Mouse (Mus musculus) midbrain, embryonic 16.5 days (tissue): ENCODE data around the gene Slc33a1. TPM values are rescaled to one million over a fixed set of nuclear protein-coding genes. Genes with fewer than 3 reads are reported as not detected.

ENCODE experiments used
- polyA plus RNA-seq: library from polyadenylated mRNA; unstranded; fragments of >200 nt; fragmentation: Nextera tagmentation; extraction: Ambion mirVana; gene quantifications from 2 replicates; pipeline ENCODE4 v1.2.1, GENCODE M21; 2015

Slc33a1 gene
- polyA plus RNA-seq, 1 experiment from 2014 or later, result 21.8 TPM

Other genes starting within 250 kb of the Slc33a1 start
- gene Plch1, start 65.3 kb downstream of the Slc33a1 start, polyA plus RNA-seq, result 11.8 and 11.9 TPM in 2 replicates
- 7.7 and 8.3 TPM in 2 replicates for gene E130311K13Rik, start 35.3 kb downstream of the Slc33a1 start, polyA plus RNA-seq
- 53.0 and 53.3 TPM in 2 replicates for gene Gmps, start 11.3 kb upstream of the Slc33a1 start, polyA plus RNA-seq
- 0.12 and 0.13 TPM in 2 replicates for gene Vmn2r1, start 116.8 kb upstream of the Slc33a1 start, polyA plus RNA-seq
- 0.05 TPM in 1 of 2 replicates, not detected in the other for gene Vmn2r2, start 177.2 kb upstream of the Slc33a1 start, polyA plus RNA-seq